Mouse (Mus musculus) neural tube, embryonic 13.5 days (tissue): ENCODE results near the gene Akr1d1. TPM values are rescaled to one million over a fixed set of nuclear protein-coding genes. Genes with fewer than 3 reads are reported as not detected.

Experiments used
- ATAC-seq: fragments of 200-750 bp; cut with Nextera tagmentation; 2 replicates; pipeline ENCODE4 v1.8.0; 2017; ENCODE audit warnings: low read depth, mild to moderate bottlenecking, moderate TSS enrichment, moderate library complexity
- H3K27ac ChIP-seq: fragments of 300-500 bp; sonication (generic); replicated peaks from 2 replicates; pipeline ENCODE4 v1.5.1; 2015; ENCODE audit warnings: moderate library complexity, mild to moderate bottlenecking, inconsistent platforms
- H3K27me3 ChIP-seq: fragments of 300-500 bp; sonication (generic); 2 replicates; pipeline ENCODE4 v1.6.1; 2015; ENCODE audit warnings: mild to moderate bottlenecking, inconsistent platforms
- H3K36me3 ChIP-seq: fragments of 300-500 bp; sonication (generic); 2 replicates; pipeline ENCODE4 v1.6.1; 2015; ENCODE audit warnings: mild to moderate bottlenecking, inconsistent platforms
- H3K4me1 ChIP-seq: fragments of 300-500 bp; sonication (generic); replicated peaks from 2 replicates; pipeline ENCODE4 v1.6.1; 2015; ENCODE audit warnings: inconsistent platforms
- H3K4me2 ChIP-seq: fragments of 300-500 bp; sonication (generic); 2 replicates; pipeline ENCODE4 v1.6.1; 2015; ENCODE audit warnings: inconsistent platforms, mild to moderate bottlenecking, moderate library complexity
- H3K4me3 ChIP-seq: fragments of 300-500 bp; sonication (generic); 2 replicates; pipeline ENCODE4 v1.5.1; 2015; ENCODE audit warnings: mild to moderate bottlenecking, inconsistent platforms
- H3K9ac ChIP-seq: fragments of 300-500 bp; sonication (generic); 2 replicates; pipeline ENCODE4 v1.6.1; 2015; ENCODE audit warnings: moderate library complexity, mild to moderate bottlenecking, inconsistent platforms
- H3K9me3 ChIP-seq: fragments of 300-500 bp; sonication (generic); 2 replicates; pipeline ENCODE4 v1.6.1; 2016; ENCODE audit warnings: inconsistent platforms
- WGBS: fragments of 180-500 bp; shearing (Covaris S2); methylation state at CpG from one replicate; pipeline ENCODE4 v1.1.7; 2015; 5-methylcytosine and 5-hydroxymethylcytosine counted together
- polyA plus RNA-seq: library from polyadenylated mRNA; unstranded; fragments of >200 nt; fragmentation: Nextera tagmentation; extraction: Ambion mirVana; gene quantifications from 2 replicates; pipeline ENCODE4 v1.2.1, GENCODE M21; 2015

The Akr1d1 gene
- polyA plus RNA-seq: not detected in 2 replicates

DNA sequence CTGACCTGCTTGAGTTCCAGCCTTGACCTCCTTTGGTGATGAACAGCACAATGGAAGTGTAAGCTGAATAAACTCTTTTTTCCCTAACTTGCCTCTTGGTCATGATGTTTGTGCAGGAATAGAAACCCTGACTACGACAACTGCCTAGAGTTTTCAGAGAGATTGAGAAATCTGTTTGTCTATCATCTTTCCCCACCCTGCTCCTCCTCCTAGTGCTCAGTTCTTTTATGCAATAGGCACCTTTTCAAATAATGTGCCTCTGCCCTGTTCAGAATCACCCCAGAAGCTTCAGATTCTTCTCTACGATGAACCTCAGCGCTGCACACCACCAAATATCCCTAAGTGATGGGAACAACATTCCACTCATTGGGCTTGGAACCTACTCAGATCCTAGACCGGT is at the start of gene Akr1d1:
TSS of gene Akr1d1 (plus strand) at position 234 of the 400 bp plus-strand sequence.
- WGBS: 93% methylated on average over 4 of the region's 4 CpGs

GRCm38 (mm10) chr6:37481147-37481546 is 48.8 kb upstream of the Akr1d1 start:
- H3K9me3 ChIP-seq: no peaks in the 10 kb centered on the region
- H3K27me3 ChIP-seq: no peaks in the 10 kb centered on the region
- WGBS: 90% methylated on average over 3 of the region's 3 CpGs
- no peaks in the 10 kb centered on the region for H3K36me3 ChIP-seq
- H3K9ac ChIP-seq: no peak overlapping the region
- no peak overlapping the region for H3K4me2 ChIP-seq
- H3K4me3 ChIP-seq: no peak overlapping the region
- no peak for ATAC-seq
- H3K4me1 ChIP-seq: no peaks in the 10 kb centered on the region
- H3K27ac ChIP-seq: no peak overlapping the region

More for the DNA sequence above, at the start of gene Akr1d1:
- no peak within 1 kb of the TSS for H3K4me3 ChIP-seq
- no peak within 1 kb of the TSS for H3K9ac ChIP-seq
- no peaks in the 10 kb centered on the region for H3K4me1 ChIP-seq
- ATAC-seq: no peak
- H3K9me3 ChIP-seq: no peaks in the 10 kb centered on the region
- no peaks in the 10 kb centered on the region for H3K27me3 ChIP-seq
- no peak within 1 kb of the TSS for H3K4me2 ChIP-seq
- H3K27ac ChIP-seq: no peak within 1 kb of the TSS
- H3K36me3 ChIP-seq: no peaks in the 10 kb centered on the region

GRCm38 (mm10) chr6:37483262-37483661 is 46.7 kb upstream of the Akr1d1 start:
- WGBS: 10% methylated on average over 5 of the region's 5 CpGs
- ATAC-seq: no peak
- no peak overlapping the region for H3K27ac ChIP-seq
- no peak overlapping the region for H3K4me2 ChIP-seq
- no peaks in the 10 kb centered on the region for H3K27me3 ChIP-seq
- H3K36me3 ChIP-seq: no peaks in the 10 kb centered on the region
- H3K9me3 ChIP-seq: no peaks in the 10 kb centered on the region
- H3K4me3 ChIP-seq: no peak overlapping the region
- H3K4me1 ChIP-seq: no peaks in the 10 kb centered on the region
- no peak overlapping the region for H3K9ac ChIP-seq

DNA sequence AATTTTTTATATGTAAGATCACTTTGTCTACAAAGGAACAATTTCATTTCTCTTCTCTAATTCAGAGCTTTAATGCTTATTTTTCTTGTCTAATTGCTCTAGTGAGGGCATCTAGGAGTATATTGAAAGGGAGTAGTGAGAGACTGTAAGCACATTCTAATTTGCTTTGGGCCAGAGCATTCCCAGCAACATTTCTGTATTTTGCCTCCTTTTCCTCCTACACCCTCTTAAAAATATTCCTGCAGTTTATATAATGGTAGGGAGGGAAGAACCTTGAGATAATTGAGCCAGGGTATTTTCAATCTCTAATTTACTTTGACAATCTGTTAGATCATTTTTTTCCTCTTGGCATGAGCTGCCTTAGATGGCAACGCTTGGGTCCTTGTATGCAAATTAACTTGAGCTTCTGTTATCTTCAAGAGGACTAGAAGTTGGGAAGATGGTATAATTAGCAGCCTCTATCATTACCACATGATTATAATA is 45.3 kb upstream of the Akr1d1 start:
- no peaks in the 10 kb centered on the region for H3K27me3 ChIP-seq
- no peak overlapping the region for H3K27ac ChIP-seq
- no peak overlapping the region for H3K4me3 ChIP-seq
- no peak overlapping the region for H3K9ac ChIP-seq
- H3K4me1 ChIP-seq: no peaks in the 10 kb centered on the region
- H3K36me3 ChIP-seq: no peaks in the 10 kb centered on the region
- ATAC-seq: no peak
- H3K9me3 ChIP-seq: no peaks in the 10 kb centered on the region
- whole genome bisulfite sequencing: 73% methylated on average over 1 of the region's 1 CpGs
- H3K4me2 ChIP-seq: no peak overlapping the region

- Histone ChIP-seq H3K4me3 (no peak overlapping the region), H3K36me3 (no peaks in the 10 kb centered on the region), H3K4me1 (no peaks in the 10 kb centered on the region), H3K9me3 (no peaks in the 10 kb centered on the region), H3K27me3 (no peaks in the 10 kb centered on the region), H3K9ac (no peak overlapping the region), H3K4me2 (no peak overlapping the region), H3K27ac (no peak overlapping the region)
- ATAC-seq: no peak
- WGBS: 87% methylated on average over 4 of the region's 4 CpGs
Measured at GRCm38 (mm10) chr6:37486502-37486901, 43.5 kb upstream of the Akr1d1 start.

- Histone ChIP-seq H3K27me3 (no peaks in the 10 kb centered on the region), H3K27ac (no peak overlapping the region), H3K9me3 (no peaks in the 10 kb centered on the region), H3K4me1 (no peaks in the 10 kb centered on the region), H3K4me2 (no peak overlapping the region), H3K4me3 (no peak overlapping the region), H3K9ac (no peak overlapping the region), H3K36me3 (no peaks in the 10 kb centered on the region)
- no peak for ATAC-seq
- WGBS: 91% methylated on average over 3 of the region's 3 CpGs
Measured at GRCm38 (mm10) chr6:37492241-37492640, 37.7 kb upstream of the Akr1d1 start.

DNA sequence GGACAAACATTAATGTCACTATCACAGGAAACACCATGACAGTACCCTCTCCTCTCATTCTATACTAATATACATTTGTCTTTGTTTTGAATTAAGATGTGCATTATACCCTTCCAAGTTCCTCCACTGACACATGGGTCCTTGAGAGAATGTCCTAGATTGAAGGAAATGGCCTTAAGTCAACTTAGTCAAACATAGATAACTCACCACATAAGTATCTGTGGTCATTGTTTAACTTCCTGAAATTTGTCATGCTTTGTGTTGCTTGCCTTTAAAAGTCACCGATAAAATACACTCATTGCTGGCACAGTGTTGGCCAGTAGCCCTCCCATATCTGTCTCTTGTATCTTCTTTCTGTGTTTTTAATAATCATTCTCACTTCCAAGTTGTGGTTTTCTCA is 35.0 kb upstream of the Akr1d1 start:
- no peaks in the 10 kb centered on the region for H3K27me3 ChIP-seq
- H3K4me2 ChIP-seq: no peak overlapping the region
- no peak overlapping the region for H3K27ac ChIP-seq
- H3K4me3 ChIP-seq: no peak overlapping the region
- no peaks in the 10 kb centered on the region for H3K4me1 ChIP-seq
- WGBS: 90% methylated on average over 1 of the region's 1 CpGs
- H3K9ac ChIP-seq: no peak overlapping the region
- ATAC-seq: no peak
- peaks cover 5% of the 10 kb centered on the region; the same call in 1 of the 2 replicates for H3K9me3 ChIP-seq
- no peaks in the 10 kb centered on the region for H3K36me3 ChIP-seq

GRCm38 (mm10) chr6:37496866-37497265 is 33.1 kb upstream of the Akr1d1 start:
- WGBS: 92% methylated on average over 1 of the region's 1 CpGs
- Histone ChIP-seq H3K4me3 (no peak overlapping the region), H3K27ac (no peak overlapping the region), H3K36me3 (no peaks in the 10 kb centered on the region), H3K27me3 (no peaks in the 10 kb centered on the region), H3K9me3 (peaks cover 5% of the 10 kb centered on the region; the same call in 1 of the 2 replicates), H3K4me2 (no peak overlapping the region), H3K9ac (no peak overlapping the region), H3K4me1 (no peaks in the 10 kb centered on the region)
- ATAC-seq: no peak

GRCm38 (mm10) chr6:37505588-37505987 is 24.4 kb upstream of the Akr1d1 start:
- Histone ChIP-seq H3K4me1 (no peaks in the 10 kb centered on the region), H3K9ac (no peak overlapping the region), H3K27ac (no peak overlapping the region), H3K36me3 (no peaks in the 10 kb centered on the region), H3K9me3 (no peaks in the 10 kb centered on the region), H3K4me2 (no peak overlapping the region), H3K4me3 (no peak overlapping the region), H3K27me3 (no peaks in the 10 kb centered on the region)
- 75% methylated on average over 2 of the region's 2 CpGs for WGBS
- ATAC-seq: no peak

DNA sequence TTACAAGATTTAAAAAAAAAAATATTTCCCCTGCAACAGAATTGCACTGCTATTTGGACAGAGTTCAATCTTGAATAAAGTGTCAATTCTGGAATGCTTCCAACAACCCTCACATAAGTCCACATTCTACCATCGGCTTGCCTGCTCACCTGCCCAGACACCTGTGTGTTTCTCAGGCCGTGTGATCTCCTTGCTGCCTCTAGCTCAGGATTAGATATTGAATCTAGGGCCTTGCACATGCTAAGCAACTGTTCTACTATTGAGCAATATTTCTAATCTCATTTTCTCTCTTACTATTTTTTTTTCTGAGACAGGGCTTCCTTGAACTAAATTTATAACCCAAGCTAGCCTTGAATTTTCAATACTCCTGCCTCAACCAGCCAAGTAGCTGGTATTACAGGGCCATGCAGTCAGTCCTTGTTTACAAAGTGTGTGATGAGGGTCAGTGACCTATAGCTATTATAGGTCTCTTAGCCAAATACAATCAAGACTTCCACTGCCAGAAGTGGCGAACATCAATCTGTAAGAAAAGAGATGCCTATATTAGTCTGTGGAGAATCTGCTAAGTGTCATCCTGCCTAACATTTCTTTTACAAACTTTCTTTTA is 23.0 kb upstream of the Akr1d1 start:
- Histone ChIP-seq H3K36me3 (no peaks in the 10 kb centered on the region), H3K4me3 (no peak overlapping the region), H3K9ac (no peak overlapping the region), H3K4me2 (no peak overlapping the region), H3K27ac (no peak overlapping the region), H3K9me3 (no peaks in the 10 kb centered on the region), H3K27me3 (no peaks in the 10 kb centered on the region), H3K4me1 (no peaks in the 10 kb centered on the region)
- ATAC-seq: no peak
- 83% methylated on average over 3 of the region's 3 CpGs for WGBS

DNA sequence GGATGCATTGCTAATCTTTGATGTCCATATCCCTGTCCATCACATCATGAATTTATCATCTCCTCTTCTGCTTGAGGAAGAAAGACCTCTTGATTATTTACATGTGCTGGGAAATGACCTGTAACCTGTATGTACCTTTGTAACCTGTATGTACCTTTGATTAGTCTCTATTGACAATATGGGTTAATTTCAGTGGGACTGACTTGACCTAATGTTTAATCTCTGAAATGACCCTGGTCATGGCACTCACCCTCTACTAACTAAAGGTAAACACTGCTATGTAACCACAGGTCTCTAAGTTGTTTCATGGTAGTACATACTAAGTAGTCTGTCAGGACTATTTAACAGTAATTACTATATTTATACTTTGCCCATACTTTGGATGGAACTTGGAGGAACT is 19.2 kb upstream of the Akr1d1 start:
- Histone ChIP-seq H3K4me1 (no peaks in the 10 kb centered on the region), H3K4me2 (no peak overlapping the region), H3K4me3 (no peak overlapping the region), H3K36me3 (no peaks in the 10 kb centered on the region), H3K9ac (no peak overlapping the region), H3K9me3 (no peaks in the 10 kb centered on the region), H3K27ac (no peak overlapping the region), H3K27me3 (no peaks in the 10 kb centered on the region)
- ATAC-seq: no peak

GRCm38 (mm10) chr6:37520631-37521375 is 9.2 kb upstream of the Akr1d1 start:
- Histone ChIP-seq H3K27ac (no peak overlapping the region), H3K9me3 (peaks cover 3% of the 10 kb centered on the region; the same call in 1 of the 2 replicates), H3K4me3 (no peak overlapping the region), H3K27me3 (no peaks in the 10 kb centered on the region), H3K36me3 (no peaks in the 10 kb centered on the region), H3K9ac (no peak overlapping the region), H3K4me1 (no peaks in the 10 kb centered on the region), H3K4me2 (no peak overlapping the region)
- no peak for ATAC-seq
- 91% methylated on average over 13 of the region's 13 CpGs for WGBS
